Mouse (Mus musculus) heart, postnatal 0 days (tissue): ENCODE results near the gene Mypop. TPM values are rescaled to one million over a fixed set of nuclear protein-coding genes. Genes with fewer than 3 reads are reported as not detected.

ENCODE experiments used
- ATAC-seq: fragments of 200-750 bp; cut with Nextera tagmentation; 2 replicates; pipeline ENCODE4 v1.8.0; 2017; ENCODE audit warnings: low read depth, moderate number of reproducible peaks, moderate library complexity; ENCODE audit not compliant: insufficient read depth
- DNase-seq: peaks from one replicate; pipeline ENCODE4 v3.0.0-alpha.2; 2016; ENCODE audit warnings: low spot score
- H3K27ac ChIP-seq: fragments of 300-500 bp; sonication (generic); 2 replicates; pipeline ENCODE4 v1.5.1; 2014; ENCODE audit warnings: low read depth, mild to moderate bottlenecking
- H3K27me3 ChIP-seq: fragments of 300-500 bp; sonication (generic); 2 replicates; pipeline ENCODE4 v1.6.1; 2014; ENCODE audit warnings: low read length, mixed read lengths; ENCODE audit not compliant: control insufficient read depth, insufficient read depth
- H3K36me3 ChIP-seq: fragments of 300-500 bp; sonication (generic); replicated peaks from 2 replicates; pipeline ENCODE4 v1.6.1; 2014; ENCODE audit warnings: low read length, mixed read lengths; ENCODE audit not compliant: control insufficient read depth, insufficient read depth
- H3K4me1 ChIP-seq: fragments of 300-500 bp; sonication (generic); 2 replicates; pipeline ENCODE4 v1.6.1; 2014; ENCODE audit warnings: antibody characterized with exemption; ENCODE audit not compliant: control insufficient read depth, insufficient read depth
- H3K4me2 ChIP-seq: fragments of 300-500 bp; sonication (generic); 2 replicates; pipeline ENCODE4 v1.6.1; 2014; ENCODE audit warnings: low read depth, mild to moderate bottlenecking, low read length, moderate library complexity
- H3K4me3 ChIP-seq: fragments of 300-500 bp; sonication (generic); 2 replicates; pipeline ENCODE4 v1.5.1; 2014; ENCODE audit warnings: low read depth, low read length
- H3K9ac ChIP-seq: fragments of 300-500 bp; sonication (generic); replicated peaks from 2 replicates; pipeline ENCODE4 v1.6.1; 2014; ENCODE audit warnings: low read depth, low read length, mixed read lengths
- H3K9me3 ChIP-seq: fragments of 300-500 bp; sonication (generic); replicated peaks from 2 replicates; pipeline ENCODE4 v1.6.1; 2016; ENCODE audit warnings: low read length; ENCODE audit not compliant: control insufficient read depth
- CTCF ChIP-seq: IDR thresholded peaks from 2 replicates; pipeline ENCODE4 v1.5.1; 2016; ENCODE audit warnings: antibody characterized with exemption, control low read depth, low read depth
- EP300 ChIP-seq: IDR thresholded peaks from 2 replicates; pipeline ENCODE4 v1.6.1; 2016; ENCODE audit warnings: antibody characterized with exemption, low read depth
- WGBS: fragments of 180-500 bp; shearing (Covaris S2); extraction: QIAGEN DNeasy Blood & Tissue Kit; methylation state at CpG from one replicate; pipeline ENCODE4 v1.1.7; 2014; 5-methylcytosine and 5-hydroxymethylcytosine counted together
- polyA plus RNA-seq: library from polyadenylated mRNA; unstranded; fragments of >200 nt; fragmentation: Nextera tagmentation; extraction: Ambion mirVana; gene quantifications from 2 replicates; pipeline ENCODE4 v1.2.1, GENCODE M21; 2015
- total RNA-seq: library from RNA; depleted of rRNA; stranded (reverse); fragments of >200 nt; gene quantifications from 2 replicates; pipeline ENCODE4 v1.2.3, GENCODE M21; 2014; ENCODE audit warnings: low replicate concordance; rRNA removed

The Mypop gene
- 0.08 and 0.34 TPM in 2 replicates for total RNA-seq
- 0.79 and 1.2 TPM in 2 replicates for polyA plus RNA-seq

- peaks cover 19% of the 10 kb centered on the region; the same call in 1 of the 2 replicates for H3K27me3 ChIP-seq
- H3K27ac ChIP-seq, result no peak within 1 kb of the TSS
- H3K4me3 ChIP-seq, result peak within 1 kb of the TSS; percentile 56
- DNase-seq, result peak; percentile 100
- peak; percentile 96 for ATAC-seq
- peak within 1 kb of the TSS; percentile 10; the same call in 1 of the 2 replicates for H3K9ac ChIP-seq
- no peaks in the 10 kb centered on the region for H3K9me3 ChIP-seq
- TF ChIP-seq EP300, result no peak
- no peak for TF ChIP-seq CTCF
- H3K4me1 ChIP-seq, result peaks cover 5% of the 10 kb centered on the region
- 0 out of 2 replicates have a peak, but pooled peaks cover 4% of the 10 kb centered on the region for H3K36me3 ChIP-seq
- WGBS, result under 1% methylated on average over 37 of the region's 37 CpGs
- peak within 1 kb of the TSS; percentile 89 for H3K4me2 ChIP-seq
Observed at GRCm38 (mm10) chr7:18990601-18991295, at the start of gene Mypop. Gene Mypop, plus strand, starts transcription at chr7:18991245.

- Histone ChIP-seq H3K9me3 (no peaks in the 10 kb centered on the region), H3K36me3 (no peaks in the 10 kb centered on the region), H3K4me2 (no peak overlapping the region), H3K4me1 (no peaks in the 10 kb centered on the region), H3K4me3 (no peak overlapping the region), H3K9ac (no peak overlapping the region), H3K27ac (no peak overlapping the region), H3K27me3 (no peaks in the 10 kb centered on the region)
- 33% methylated on average over 1 of the region's 1 CpGs for WGBS
- TF ChIP-seq EP300 (no peak), CTCF (no peak)
- no peak for DNase-seq
- ATAC-seq, result no peak
Observed at GRCm38 (mm10) chr7:18942376-18942775, 48.7 kb upstream of the Mypop start.

DNA sequence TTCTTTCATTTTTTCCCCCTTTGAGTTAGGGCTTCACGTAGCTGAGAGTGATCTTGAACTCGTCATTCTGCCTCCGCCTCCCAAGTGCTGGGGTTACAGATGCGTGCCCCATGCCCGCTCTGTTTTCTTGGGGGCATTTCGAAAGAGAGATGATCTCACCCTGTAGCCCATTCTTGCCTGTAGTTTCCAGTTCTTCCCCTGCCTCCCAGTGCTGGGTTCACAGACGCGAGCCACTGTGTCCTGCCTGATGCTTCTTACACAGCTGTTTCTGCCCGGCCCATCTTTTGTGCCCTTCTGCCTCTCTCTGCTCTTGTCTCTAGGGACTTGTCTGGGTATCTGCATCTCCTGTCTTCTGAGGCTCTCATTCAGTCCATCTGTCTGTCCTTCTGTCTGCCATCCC, 48.2 kb upstream of the Mypop start:
- no peak for ATAC-seq
- DNase-seq, result no peak
- H3K9me3 ChIP-seq, result no peaks in the 10 kb centered on the region
- H3K36me3 ChIP-seq, result no peaks in the 10 kb centered on the region
- H3K27ac ChIP-seq, result no peak overlapping the region
- H3K9ac ChIP-seq, result no peak overlapping the region
- no peaks in the 10 kb centered on the region for H3K27me3 ChIP-seq
- H3K4me3 ChIP-seq, result no peak overlapping the region
- no peaks in the 10 kb centered on the region for H3K4me1 ChIP-seq
- 46% methylated on average over 9 of the region's 9 CpGs for WGBS
- no peak overlapping the region for H3K4me2 ChIP-seq
- no peak for TF ChIP-seq EP300
- TF ChIP-seq CTCF, result no peak

GRCm38 (mm10) chr7:18948151-18948550, 42.9 kb upstream of the Mypop start:
- Histone ChIP-seq H3K4me2 (no peak overlapping the region), H3K36me3 (no peaks in the 10 kb centered on the region), H3K9ac (no peak overlapping the region), H3K9me3 (no peaks in the 10 kb centered on the region), H3K4me1 (no peaks in the 10 kb centered on the region; the same call in 1 of the 2 replicates), H3K4me3 (no peak overlapping the region), H3K27me3 (0 out of 2 replicates have a peak, but pooled peaks cover 8% of the 10 kb centered on the region), H3K27ac (peak overlapping the region; percentile 69)
- TF ChIP-seq CTCF (no peak), EP300 (peak; percentile 83)
- peak; percentile 87 for ATAC-seq
- DNase-seq, result peak; percentile 36
- 40% methylated on average over 6 of the region's 6 CpGs for WGBS

GRCm38 (mm10) chr7:18949781-18950522, 41.1 kb upstream of the Mypop start:
- Histone ChIP-seq H3K4me2 (no peak overlapping the region), H3K4me1 (no peaks in the 10 kb centered on the region; the same call in 1 of the 2 replicates), H3K27ac (peak overlapping the region; percentile 14), H3K27me3 (0 out of 2 replicates have a peak, but pooled peaks cover 8% of the 10 kb centered on the region), H3K36me3 (no peaks in the 10 kb centered on the region), H3K9me3 (no peaks in the 10 kb centered on the region), H3K9ac (no peak overlapping the region), H3K4me3 (no peak overlapping the region)
- DNase-seq, result no peak
- WGBS, result 34% methylated on average over 12 of the region's 12 CpGs
- ATAC-seq, result no peak
- TF ChIP-seq EP300, result no peak
- no peak for TF ChIP-seq CTCF
